Mouse (Mus musculus) CH12.LX (cell line): ENCODE data around the gene Frat1. TPM values are rescaled to one million over a fixed set of nuclear protein-coding genes. Genes with fewer than 3 reads are reported as not detected.
A peak's percentile ranks its signal among the peaks of the same experiment; 100 is the strongest.

ENCODE experiments used
- DNase-seq: peaks from one replicate; pipeline ENCODE4 v3.0.0-alpha.2; 2013; ENCODE audit errors: extremely low read depth
- H3K27ac ChIP-seq: 2 replicates; pipeline ENCODE4 v1.5.1; 2012; ENCODE audit warnings: low read depth, mild to moderate bottlenecking, control low read depth, moderate library complexity; ENCODE audit not compliant: insufficient read depth
- H3K27me3 ChIP-seq: replicated peaks from 2 replicates; pipeline ENCODE3; 2012; ENCODE audit warnings: inconsistent platforms
- H3K36me3 ChIP-seq, 2 experiments: replicated peaks in 1 of 2; 2 replicates each; pipeline versions ENCODE3 to v1.6.1; 2012; ENCODE audit warnings: inconsistent platforms in 1 of 2, low read length in 1 of 2, mild to moderate bottlenecking in 1 of 2, mixed read lengths in 1 of 2, moderate library complexity in 1 of 2; ENCODE audit not compliant: control insufficient read depth in 1 of 2, insufficient read depth in 1 of 2
- H3K4me1 ChIP-seq, 2 experiments: 2 replicates each; pipeline ENCODE4 v1.6.1; 2012; ENCODE audit warnings: inconsistent platforms in 1 of 2, moderate library complexity in 1 of 2; ENCODE audit not compliant: insufficient read depth in 2 of 2, control insufficient read depth in 1 of 2
- H3K4me2 ChIP-seq: 2 replicates; pipeline ENCODE4 v1.6.1; 2012; ENCODE audit warnings: low read depth, mild to moderate bottlenecking, control low read depth; ENCODE audit not compliant: poor library complexity, insufficient read depth, severe bottlenecking
- H3K4me3 ChIP-seq, 3 experiments: fragments of 150-350 bp in 1 of 3; sonication (generic) in 1 of 3; replicated peaks in 1 of 3; 2 replicates each; pipeline versions ENCODE3 to v1.5.1; 2011 to 2012; ENCODE audit warnings: low read depth in 2 of 3, low read length in 2 of 3, mild to moderate bottlenecking in 2 of 3, moderate library complexity in 2 of 3, control low read depth in 1 of 3, improper control_type of control experiment in 1 of 3, inconsistent platforms in 1 of 3, mixed read lengths in 1 of 3; ENCODE audit not compliant: poor library complexity in 1 of 3
- H3K79me2 ChIP-seq: replicated peaks from 2 replicates; pipeline ENCODE4 v1.6.1; 2012; ENCODE audit warnings: mild to moderate bottlenecking, moderate library complexity; ENCODE audit not compliant: control insufficient read depth, poor library complexity, insufficient read depth, severe bottlenecking; ENCODE audit errors: extremely low read depth
- H3K9ac ChIP-seq: 2 replicates; pipeline ENCODE4 v1.6.1; 2012; ENCODE audit warnings: low read depth, mild to moderate bottlenecking, control low read depth, moderate library complexity; ENCODE audit not compliant: insufficient read depth
- H3K9me3 ChIP-seq: replicated peaks from 2 replicates; pipeline ENCODE3; 2012; ENCODE audit warnings: low read length, inconsistent platforms, mixed read lengths
- CHD1 ChIP-seq: IDR thresholded peaks from 2 replicates; pipeline ENCODE4 v1.6.1; 2012; ENCODE audit warnings: low read depth, low read length, improper control_type of control experiment, inconsistent platforms
- CHD2 ChIP-seq: IDR thresholded peaks from 2 replicates; pipeline ENCODE4 v1.6.1; 2011; ENCODE audit warnings: low read length, improper control_type of control experiment
- CTCF ChIP-seq, 2 experiments: IDR thresholded peaks in 1 of 2; conservative IDR thresholded peaks in 1 of 2; 2 replicates each; pipeline ENCODE4 v1.5.1; 2011 to 2012; ENCODE audit warnings: low read depth in 2 of 2, low read length in 2 of 2, improper control_type of control experiment in 1 of 2, inconsistent platforms in 1 of 2, mild to moderate bottlenecking in 1 of 2, moderate library complexity in 1 of 2
- EP300 ChIP-seq: IDR thresholded peaks from 2 replicates; pipeline ENCODE4 v1.6.1; 2011; ENCODE audit warnings: low read length, improper control_type of control experiment
- ETS1 ChIP-seq: conservative IDR thresholded peaks from 2 replicates; pipeline ENCODE4 v1.6.1; 2012; ENCODE audit warnings: low read depth, mild to moderate bottlenecking, inconsistent platforms, low read length, improper control_type of control experiment, moderate library complexity
- GABPA ChIP-seq: IDR thresholded peaks from 2 replicates; pipeline ENCODE4 v1.6.1; 2012; ENCODE audit warnings: low read depth, low read length, improper control_type of control experiment, inconsistent platforms; ENCODE audit not compliant: insufficient replicate concordance
- HCFC1 ChIP-seq: IDR thresholded peaks from 2 replicates; pipeline ENCODE4 v1.6.1; 2012; ENCODE audit warnings: low read depth, mild to moderate bottlenecking, inconsistent platforms, low read length, improper control_type of control experiment
- IRF4 ChIP-seq: IDR thresholded peaks from 2 replicates; pipeline ENCODE4 v1.6.1; 2014; ENCODE audit warnings: low read depth, mild to moderate bottlenecking, inconsistent platforms, low read length, improper control_type of control experiment
- JUN ChIP-seq: IDR thresholded peaks from 2 replicates; pipeline ENCODE4 v1.6.1; 2011; ENCODE audit warnings: low read depth, mild to moderate bottlenecking, low read length, improper control_type of control experiment, moderate library complexity; ENCODE audit not compliant: insufficient read depth
- MAFK ChIP-seq: IDR thresholded peaks from 2 replicates; pipeline ENCODE4 v1.6.1; 2011; ENCODE audit warnings: low read length, improper control_type of control experiment; ENCODE audit not compliant: insufficient replicate concordance
- MAX ChIP-seq: IDR thresholded peaks from 2 replicates; pipeline ENCODE4 v1.6.1; 2011; ENCODE audit warnings: low read length, improper control_type of control experiment
- MAZ ChIP-seq: IDR thresholded peaks from 2 replicates; pipeline ENCODE4 v1.6.1; 2012; ENCODE audit warnings: low read depth, mild to moderate bottlenecking, inconsistent platforms, low read length, improper control_type of control experiment, moderate library complexity
- MEF2A ChIP-seq: IDR thresholded peaks from 2 replicates; pipeline ENCODE4 v1.6.1; 2014; ENCODE audit warnings: low read depth, mild to moderate bottlenecking, inconsistent platforms, low read length, improper control_type of control experiment, borderline replicate concordance
- NRF1 ChIP-seq: IDR thresholded peaks from 2 replicates; pipeline ENCODE4 v1.6.1; 2014; ENCODE audit warnings: low read depth, mild to moderate bottlenecking, inconsistent platforms, low read length, improper control_type of control experiment, moderate library complexity
- POLR2A ChIP-seq: IDR thresholded peaks from 2 replicates; pipeline ENCODE4 v1.6.1; 2011; ENCODE audit warnings: low read depth, mild to moderate bottlenecking, improper control_type of control experiment, low read length
- RAD21 ChIP-seq: IDR thresholded peaks from 2 replicates; pipeline ENCODE4 v1.6.1; 2011; ENCODE audit warnings: low read depth, mild to moderate bottlenecking, low read length, improper control_type of control experiment, moderate library complexity
- SIN3A ChIP-seq: IDR thresholded peaks from 2 replicates; pipeline ENCODE4 v1.6.1; 2012; ENCODE audit warnings: low read length, improper control_type of control experiment, inconsistent platforms
- SMC3 ChIP-seq: IDR thresholded peaks from 2 replicates; pipeline ENCODE4 v1.6.1; 2011; ENCODE audit warnings: low read depth, low read length, improper control_type of control experiment
- USF1 ChIP-seq: IDR thresholded peaks from 2 replicates; pipeline ENCODE4 v1.6.1; 2014; ENCODE audit warnings: low read depth, mild to moderate bottlenecking, inconsistent platforms, low read length, improper control_type of control experiment
- USF2 ChIP-seq: conservative IDR thresholded peaks from 2 replicates; pipeline ENCODE4 v1.6.1; 2011; ENCODE audit warnings: low read depth, low read length, improper control_type of control experiment
- ZC3H11A ChIP-seq: IDR thresholded peaks from 2 replicates; pipeline ENCODE4 v1.6.1; 2012; ENCODE audit warnings: low read depth, mild to moderate bottlenecking, inconsistent platforms, low read length, improper control_type of control experiment
- ZNF384 ChIP-seq: IDR thresholded peaks from 2 replicates; pipeline ENCODE4 v1.6.1; 2012; ENCODE audit warnings: low read depth, low read length, improper control_type of control experiment, inconsistent platforms
- dilution Hi-C: fragments of 300-500 bp; cut with MboI; formaldehyde crosslinking; loops from 2 replicates; pipeline ENCODE4 v1.14.3; 2020; ENCODE audit warnings: low sequenced_read_pairs; ENCODE audit not compliant: extremely low pct_unique_long_range_greater_than_20kb, extremely low pct_ligation_motif_present
- in situ Hi-C: fragments of 300-500 bp; cut with MboI; formaldehyde crosslinking; loops from 3 replicates; pipeline ENCODE4 v1.14.3; 2019; ENCODE audit warnings: low sequenced_read_pairs, low pct_ligation_motif_present, low pct_unique_long_range_greater_than_20kb, mixed read lengths
- polyA plus RNA-seq: library from polyadenylated mRNA; unstranded; fragments of >175 nt; gene quantifications from 2 replicates; pipeline ENCODE4 v1.2.1, GENCODE M21; 2012; ENCODE audit warnings: low read depth; ENCODE audit not compliant: insufficient read length
- total RNA-seq, 2 experiments: library from RNA; depleted of rRNA; stranded (reverse); fragments of 300-350 nt in 1 of 2; fragments of >200 nt in 1 of 2; gene quantifications; 2 replicates each; pipeline ENCODE4 v1.2.3; 2012 to 2014

The Frat1 gene
- total and polyA plus RNA-seq, 3 experiments, result 0.64 to 2.0 (median 0.70) TPM

GRCm38 (mm10) chr19:41842706-41843105, 12.9 kb downstream of the Frat1 start:
- in situ Hi-C loops, result loop anchor here (10.0 kb wide), 1 partner anchor 52 kb away; the partner anchor contains the start of gene Rrp12

DNA sequence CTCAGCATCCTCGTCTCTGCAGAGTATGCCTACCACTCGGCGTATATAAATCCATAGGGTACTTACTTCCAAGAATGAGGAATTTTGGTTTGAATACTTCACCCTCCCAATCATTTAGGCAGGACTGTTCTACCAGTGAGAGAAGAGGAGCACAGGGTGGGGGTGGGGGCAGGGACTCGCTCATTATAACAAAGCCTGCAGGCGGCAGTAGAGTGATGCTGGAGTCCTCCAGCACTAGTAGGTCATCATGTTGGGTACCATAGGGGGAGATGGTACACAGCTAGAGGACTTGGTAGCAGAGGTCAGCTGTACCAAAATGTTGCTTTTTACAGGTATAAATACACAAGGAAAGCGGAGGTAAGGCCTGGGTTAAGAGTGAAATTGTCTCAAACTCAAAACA, 14.6 kb downstream of the Frat1 start:
- H3K27me3 ChIP-seq, result peaks cover 20% of the 10 kb centered on the region
- DNase-seq, result no peak
- no peaks in the 10 kb centered on the region for H3K79me2 ChIP-seq
- H3K4me3 ChIP-seq, result no peak overlapping the region
- H3K9ac ChIP-seq, result no peak overlapping the region
- peaks cover 6% of the 10 kb centered on the region for H3K9me3 ChIP-seq
- dilution Hi-C loops, result no loop called here
- no peak overlapping the region for H3K27ac ChIP-seq
- in situ Hi-C loops, result loop anchor here (10.0 kb wide), 1 partner anchor 50 kb away; the partner anchor contains the start of gene Rrp12
- no peak overlapping the region for H3K4me2 ChIP-seq
- H3K36me3 ChIP-seq, result no peaks in the 10 kb centered on the region
- TF ChIP-seq HCFC1 (no peak), RAD21 (peak; percentile 56), CHD2 (peak; percentile 74), CTCF (conservative IDR thresholded peaks at IDR 0.05 in 1 of 2, IDR thresholded peaks at IDR 0.05 in 1 of 2; ENCODE audit: low read depth in 2 of 2, low read length in 2 of 2) (peak in 1 of 2 experiments; percentile 71; a peak in 2 of 4 replicates), USF2 (no peak), SMC3 (peak; percentile 31)
- TF ChIP-seq, all 38 proteins: peak for 4
- peaks cover 2 to 7% of the 10 kb centered on the region in 2 experiments; a peak in 1 of 4 replicates for H3K4me1 ChIP-seq

More at GRCm38 (mm10) chr19:41842706-41843105, 12.9 kb downstream of the Frat1 start:
- no peak overlapping the region for H3K4me2 ChIP-seq
- no peak overlapping the region for H3K4me3 ChIP-seq
- H3K9ac ChIP-seq, result no peak overlapping the region
- no peak for TF ChIP-seq MAZ
- no peak for TF ChIP-seq CHD2
- TF ChIP-seq ETS1, result no peak
- no peak for TF ChIP-seq SIN3A
- TF ChIP-seq JUN, result no peak
- TF ChIP-seq POLR2A, result no peak
- TF ChIP-seq MAFK, result no peak
- TF ChIP-seq NRF1, result no peak
- TF ChIP-seq GABPA, result no peak
- TF ChIP-seq SMC3, result no peak
- no peak for TF ChIP-seq ZC3H11A
- TF ChIP-seq CTCF (conservative IDR thresholded peaks at IDR 0.05 in 1 of 2, IDR thresholded peaks at IDR 0.05 in 1 of 2; ENCODE audit: low read depth in 2 of 2, low read length in 2 of 2), result no peak
- TF ChIP-seq IRF4, result no peak
- no peak for TF ChIP-seq MEF2A
- TF ChIP-seq USF1, result no peak
- TF ChIP-seq MAX, result no peak
- no peak for TF ChIP-seq ZNF384
- TF ChIP-seq CHD1, result no peak
- no peak for TF ChIP-seq EP300
- peaks cover 29% of the 10 kb centered on the region for H3K27me3 ChIP-seq
- peaks cover 6% of the 10 kb centered on the region for H3K9me3 ChIP-seq
- no peak overlapping the region for H3K27ac ChIP-seq
- dilution Hi-C loops, result no loop called here
- H3K79me2 ChIP-seq, result no peaks in the 10 kb centered on the region
- no peak for DNase-seq
- H3K4me1 ChIP-seq, result peaks cover 2 to 7% of the 10 kb centered on the region in 2 experiments; a peak in 1 of 4 replicates
- no peaks in the 10 kb centered on the region for H3K36me3 ChIP-seq
